Mouse (Mus musculus) adrenal gland, adult (tissue): ENCODE measurements at regions not wholly inside any gene's neighbourhood (a gene's known extent, or its start where the extent isn't known, plus 50 kb on each side); places are given as distances from the start of the nearest gene placed in this dataset.

Source experiments
- DNase-seq, 2 experiments: peaks; one replicate each; pipeline ENCODE4 v3.0.0; 2022 to 2023; ENCODE audit warnings: low spot score in 1 of 2; ENCODE audit not compliant: inconsistent age in 2 of 2

- no peak for DNase-seq
These were observed 349.5 kb downstream of the Osr1 start for GRCm38 (mm10) chr12:9919433-9919832.

GRCm38 (mm10) chr12:9920401-9920800 lies 350.5 kb downstream of the Osr1 start:
- DNase-seq = no peak

- DNase-seq = no peak
These were observed 351.8 kb downstream of the Osr1 start for GRCm38 (mm10) chr12:9921591-9922198.

GRCm38 (mm10) chr12:9924561-9924960 lies 354.6 kb downstream of the Osr1 start:
- DNase-seq = no peak

- DNase-seq = no peak
These were observed 364.2 kb downstream of the Osr1 start for GRCm38 (mm10) chr12:9934158-9934557.

GRCm38 (mm10) chr12:9941357-9941756 lies 371.4 kb downstream of the Osr1 start:
- no peak for DNase-seq

GRCm38 (mm10) chr12:9941823-9942222 lies 371.9 kb downstream of the Osr1 start:
- DNase-seq = no peak

- no peak for DNase-seq
These were observed 378.9 kb downstream of the Osr1 start for GRCm38 (mm10) chr12:9948784-9949183.

GRCm38 (mm10) chr12:9952372-9952771 lies 382.5 kb downstream of the Osr1 start:
- DNase-seq = no peak

GRCm38 (mm10) chr12:9954178-9954888 lies 384.4 kb downstream of the Osr1 start:
- no peak for DNase-seq

GRCm38 (mm10) chr12:9969390-9969789 lies 399.5 kb downstream of the Osr1 start:
- no peak for DNase-seq

GRCm38 (mm10) chr12:9970771-9971170 lies 399.0 kb upstream of the Nt5c1b start:
- DNase-seq = no peak

- no peak for DNase-seq
These were observed 391.2 kb upstream of the Nt5c1b start for GRCm38 (mm10) chr12:9978494-9979112.

GRCm38 (mm10) chr12:9979113-9979507 lies 390.7 kb upstream of the Nt5c1b start:
- DNase-seq = no peak

GRCm38 (mm10) chr12:9991305-9991704 lies 378.5 kb upstream of the Nt5c1b start:
- no peak for DNase-seq

- no peak for DNase-seq
These were observed 374.1 kb upstream of the Nt5c1b start for GRCm38 (mm10) chr12:9995670-9996069.

- no peak for DNase-seq
These were observed 373.2 kb upstream of the Nt5c1b start for GRCm38 (mm10) chr12:9996455-9997189.

GRCm38 (mm10) chr12:9997190-9997561 lies 372.6 kb upstream of the Nt5c1b start:
- no peak for DNase-seq

- DNase-seq = no peak
These were observed 372.2 kb upstream of the Nt5c1b start for GRCm38 (mm10) chr12:9997571-9997970.

- no peak for DNase-seq
These were observed 369.8 kb upstream of the Nt5c1b start for GRCm38 (mm10) chr12:9999933-10000332.

- DNase-seq = no peak
These were observed 361.3 kb upstream of the Nt5c1b start for GRCm38 (mm10) chr12:10008473-10008872.
